Mouse (Mus musculus) ES-E14 (cell line): ENCODE results near the gene Megf11.

Source experiments
- CHD2 ChIP-seq: IDR thresholded peaks from 2 replicates; pipeline ENCODE4 v1.6.1; 2014; ENCODE audit warnings: mild to moderate bottlenecking, low read depth, low read length, inconsistent platforms
- HCFC1 ChIP-seq: IDR thresholded peaks from 2 replicates; pipeline ENCODE4 v1.6.1; 2012; ENCODE audit warnings: low read length, inconsistent platforms, borderline replicate concordance; ENCODE audit not compliant: insufficient read depth
- MAFK ChIP-seq: IDR thresholded peaks from 2 replicates; pipeline ENCODE4 v1.6.1; 2014; ENCODE audit warnings: mild to moderate bottlenecking, low read depth, low read length, inconsistent platforms; ENCODE audit not compliant: insufficient read depth
- ZC3H11A ChIP-seq: IDR thresholded peaks from 2 replicates; pipeline ENCODE4 v1.6.1; 2012; ENCODE audit warnings: low read depth, mild to moderate bottlenecking, inconsistent platforms, low read length, borderline replicate concordance
- ZNF384 ChIP-seq: IDR thresholded peaks from 2 replicates; pipeline ENCODE4 v1.6.1; 2012; ENCODE audit warnings: low read depth, low read length, inconsistent platforms

- TF ChIP-seq CHD2 (no peak), HCFC1 (no peak), ZC3H11A (no peak), MAFK (no peak), ZNF384 (no peak)
These were observed 315.3 kb downstream of the Megf11 start for GRCm38 (mm10) chr9:64700451-64701311.
